Mouse (Mus musculus): ENCODE data around the gene Pdss2. TPM values are rescaled to one million over a fixed set of nuclear protein-coding genes. Genes with fewer than 3 reads are reported as not detected.

Pdss2 gene
- 15.1 and 16.1 TPM in 2 replicates for polyA plus RNA-seq (2015; fragmentation: Nextera tagmentation; extraction: Ambion mirVana)

DNA sequence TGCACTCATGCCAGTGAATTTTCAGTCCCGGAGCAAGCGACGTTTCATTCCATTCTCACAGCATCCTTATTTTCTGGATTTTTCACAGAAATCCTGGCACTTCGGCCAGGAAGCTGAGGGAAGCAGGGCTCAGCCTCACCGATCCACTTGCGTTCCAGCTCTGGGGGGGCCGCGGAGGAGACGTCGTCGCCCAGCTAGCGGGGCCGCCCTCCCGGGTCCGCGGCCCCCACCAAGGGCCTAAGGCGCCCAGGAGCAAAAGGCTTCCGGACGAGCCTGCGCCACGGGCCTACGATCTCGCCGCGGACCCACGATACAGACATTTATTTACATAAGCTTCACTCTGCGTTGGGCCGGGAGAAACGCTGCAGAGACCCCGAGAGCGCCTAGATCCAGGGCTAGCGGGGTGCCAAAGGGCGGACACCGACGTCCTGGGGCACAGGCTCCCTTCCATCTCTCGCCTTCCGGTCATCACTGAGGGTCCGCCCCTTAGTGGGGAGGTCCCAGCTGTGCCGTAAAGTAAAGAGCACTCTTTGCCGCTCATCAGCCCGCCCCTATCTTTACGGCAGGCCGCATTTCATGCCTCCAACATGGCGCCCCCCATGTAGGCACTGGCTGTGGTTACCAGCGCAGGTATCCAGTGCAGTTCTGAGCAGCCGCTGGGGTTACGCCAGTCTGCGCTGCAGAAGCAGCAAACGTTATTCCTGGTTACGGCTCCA is at the start of gene Pdss2:
TSS of gene Pdss2 (plus strand) at position 577 of the 716 bp plus-strand sequence.
- H3K36me3 ChIP-seq: no peaks in the 10 kb centered on the region
- peak within 1 kb of the TSS; percentile 73 for H3K4me3 ChIP-seq
- H3K4me2 ChIP-seq (replicated peaks): peak within 1 kb of the TSS; percentile 99
- peak within 1 kb of the TSS; percentile 86 for H3K27ac ChIP-seq (replicated peaks)
- H3K4me1 ChIP-seq: peaks cover 17% of the 10 kb centered on the region
- under 1% methylated on average over 50 of the region's 50 CpGs for WGBS
- peak; percentile 98 for ATAC-seq (replicated peaks)
- no peaks in the 10 kb centered on the region for H3K9me3 ChIP-seq
- no peaks in the 10 kb centered on the region for H3K27me3 ChIP-seq
- peak within 1 kb of the TSS; percentile 98 for H3K9ac ChIP-seq (replicated peaks)

DNA sequence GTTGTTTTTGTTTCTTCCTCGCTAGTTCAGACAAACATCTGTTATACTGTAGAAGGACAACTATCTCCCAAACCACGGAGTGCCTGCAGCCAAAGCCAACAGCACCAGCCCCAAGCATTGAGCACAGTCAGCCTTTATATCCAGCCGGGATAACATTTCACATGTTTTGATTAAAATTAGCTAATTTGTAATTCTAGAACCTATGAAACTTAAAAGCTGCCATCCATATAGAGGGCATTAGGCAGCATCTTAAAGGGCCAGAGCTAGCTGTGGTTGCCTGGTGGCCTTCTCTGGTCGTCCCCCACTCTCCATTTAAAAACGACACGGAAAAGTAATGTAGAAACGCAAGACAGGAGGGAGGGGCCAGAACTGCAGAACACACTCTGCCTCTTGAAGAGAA is 49.2 kb upstream of the Pdss2 start:
- 6% methylated on average over 7 of the region's 7 CpGs for WGBS
- Histone ChIP-seq H3K4me1 (peaks cover 49% of the 10 kb centered on the region), H3K27me3 (no peaks in the 10 kb centered on the region), H3K9ac (replicated peaks) (peak overlapping the region; percentile 94), H3K4me2 (replicated peaks) (peak overlapping the region; percentile 75), H3K9me3 (no peaks in the 10 kb centered on the region), H3K36me3 (no peaks in the 10 kb centered on the region), H3K27ac (replicated peaks) (no peak overlapping the region), H3K4me3 (peak overlapping the region; percentile 77)
- ATAC-seq (replicated peaks): no peak

DNA sequence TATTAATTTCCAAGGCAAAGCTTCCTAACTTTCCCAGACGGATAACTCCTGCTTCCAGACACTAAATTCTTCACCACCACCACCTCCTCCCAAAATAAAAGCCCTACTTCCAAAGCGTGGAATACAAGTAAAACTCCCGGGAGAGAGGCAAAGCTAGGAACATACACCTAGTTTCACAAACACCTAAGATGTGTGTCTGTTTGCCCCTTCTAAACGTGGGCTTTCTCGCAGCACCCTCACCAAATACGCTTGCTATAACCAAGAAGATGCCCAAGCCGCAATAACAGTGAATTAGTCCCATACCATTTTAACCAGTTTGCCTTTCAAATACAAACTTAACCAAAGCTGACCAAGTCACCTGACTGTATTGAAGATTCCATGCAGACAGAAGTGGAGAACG is 48.7 kb upstream of the Pdss2 start:
- Histone ChIP-seq H3K36me3 (no peaks in the 10 kb centered on the region), H3K4me3 (peak overlapping the region; percentile 77), H3K27me3 (no peaks in the 10 kb centered on the region), H3K9me3 (no peaks in the 10 kb centered on the region), H3K4me1 (peaks cover 49% of the 10 kb centered on the region), H3K9ac (replicated peaks) (peak overlapping the region; percentile 94), H3K27ac (replicated peaks) (no peak overlapping the region), H3K4me2 (replicated peaks) (peak overlapping the region; percentile 75)
- WGBS: 4% methylated on average over 8 of the region's 8 CpGs
- ATAC-seq (replicated peaks): no peak

DNA sequence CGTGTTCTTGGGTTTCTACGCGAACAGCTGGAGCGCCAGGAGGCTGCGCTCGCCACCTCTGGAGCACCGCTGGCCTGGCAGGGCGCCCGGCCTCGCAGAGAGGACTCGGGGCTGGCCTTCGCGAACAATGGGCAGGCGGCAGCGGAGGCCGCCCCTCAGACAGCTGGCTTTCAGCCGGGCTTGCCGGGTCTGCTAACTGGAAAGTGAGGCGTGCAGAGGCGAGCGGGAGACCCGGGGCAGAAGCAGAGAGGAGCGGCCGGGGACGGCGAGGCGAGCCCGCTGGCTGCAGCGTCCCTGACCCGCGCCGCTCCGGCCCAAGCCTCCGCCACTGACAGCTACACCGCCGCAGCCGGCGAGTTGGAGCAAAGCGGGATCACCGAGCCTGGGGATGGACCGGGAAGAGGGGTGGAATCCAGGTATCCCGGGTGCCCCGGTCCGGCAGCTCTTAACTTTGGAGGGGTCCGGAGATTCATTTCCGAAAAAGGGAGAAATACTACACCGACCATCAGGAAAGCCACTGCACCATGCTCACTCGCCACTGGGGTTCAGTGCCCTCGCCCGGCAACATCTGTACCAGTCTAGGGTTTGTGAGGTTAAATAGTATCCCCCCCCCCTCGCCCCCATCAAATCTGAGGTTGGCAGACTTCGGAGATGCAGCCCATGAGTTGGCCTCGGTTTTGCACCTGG is 48.0 kb upstream of the Pdss2 start:
- Histone ChIP-seq H3K4me1 (peaks cover 49% of the 10 kb centered on the region), H3K36me3 (no peaks in the 10 kb centered on the region), H3K9me3 (no peaks in the 10 kb centered on the region), H3K4me2 (replicated peaks) (peak overlapping the region; percentile 75), H3K27me3 (no peaks in the 10 kb centered on the region), H3K4me3 (peak overlapping the region; percentile 77), H3K9ac (replicated peaks) (peak overlapping the region; percentile 94), H3K27ac (replicated peaks) (peak overlapping the region; percentile 98)
- peak; percentile 24; the same call in 1 of the 2 replicates for ATAC-seq (replicated peaks)
- WGBS: under 1% methylated on average over 53 of the region's 53 CpGs

DNA sequence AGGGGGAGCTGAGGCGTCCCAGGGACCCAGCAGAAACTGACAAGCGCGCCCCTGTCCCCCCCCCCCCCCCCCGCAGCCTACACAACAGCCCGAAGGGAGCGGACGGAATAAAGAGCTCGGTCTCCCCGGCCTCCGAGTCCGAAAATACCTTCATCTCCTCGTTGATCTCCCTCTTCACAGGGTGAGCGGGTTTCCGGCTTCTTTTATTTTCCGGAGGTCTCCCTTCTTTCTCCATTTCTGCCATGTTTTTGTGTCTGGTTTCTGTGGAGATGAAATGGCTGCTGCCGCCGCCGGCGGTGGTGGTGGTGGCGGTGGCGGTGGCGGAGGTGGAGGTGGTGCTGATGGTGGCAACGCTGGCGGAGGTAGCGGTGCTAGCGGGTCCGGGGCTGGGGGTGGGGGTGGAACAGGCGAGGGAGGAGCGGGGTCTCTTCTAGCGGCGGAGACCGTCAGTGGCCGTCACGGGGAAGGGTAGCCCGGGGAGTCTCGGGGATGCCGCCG is 47.4 kb upstream of the Pdss2 start:
- peaks cover 49% of the 10 kb centered on the region for H3K4me1 ChIP-seq
- no peaks in the 10 kb centered on the region for H3K9me3 ChIP-seq
- peak overlapping the region; percentile 94 for H3K9ac ChIP-seq (replicated peaks)
- peak overlapping the region; percentile 98 for H3K27ac ChIP-seq (replicated peaks)
- ATAC-seq (replicated peaks): peak; percentile 60
- H3K4me3 ChIP-seq: peak overlapping the region; percentile 77
- H3K4me2 ChIP-seq (replicated peaks): peak overlapping the region; percentile 75
- H3K27me3 ChIP-seq: no peaks in the 10 kb centered on the region
- H3K36me3 ChIP-seq: no peaks in the 10 kb centered on the region
- 0% methylated on average over 23 of the region's 38 CpGs for WGBS

DNA sequence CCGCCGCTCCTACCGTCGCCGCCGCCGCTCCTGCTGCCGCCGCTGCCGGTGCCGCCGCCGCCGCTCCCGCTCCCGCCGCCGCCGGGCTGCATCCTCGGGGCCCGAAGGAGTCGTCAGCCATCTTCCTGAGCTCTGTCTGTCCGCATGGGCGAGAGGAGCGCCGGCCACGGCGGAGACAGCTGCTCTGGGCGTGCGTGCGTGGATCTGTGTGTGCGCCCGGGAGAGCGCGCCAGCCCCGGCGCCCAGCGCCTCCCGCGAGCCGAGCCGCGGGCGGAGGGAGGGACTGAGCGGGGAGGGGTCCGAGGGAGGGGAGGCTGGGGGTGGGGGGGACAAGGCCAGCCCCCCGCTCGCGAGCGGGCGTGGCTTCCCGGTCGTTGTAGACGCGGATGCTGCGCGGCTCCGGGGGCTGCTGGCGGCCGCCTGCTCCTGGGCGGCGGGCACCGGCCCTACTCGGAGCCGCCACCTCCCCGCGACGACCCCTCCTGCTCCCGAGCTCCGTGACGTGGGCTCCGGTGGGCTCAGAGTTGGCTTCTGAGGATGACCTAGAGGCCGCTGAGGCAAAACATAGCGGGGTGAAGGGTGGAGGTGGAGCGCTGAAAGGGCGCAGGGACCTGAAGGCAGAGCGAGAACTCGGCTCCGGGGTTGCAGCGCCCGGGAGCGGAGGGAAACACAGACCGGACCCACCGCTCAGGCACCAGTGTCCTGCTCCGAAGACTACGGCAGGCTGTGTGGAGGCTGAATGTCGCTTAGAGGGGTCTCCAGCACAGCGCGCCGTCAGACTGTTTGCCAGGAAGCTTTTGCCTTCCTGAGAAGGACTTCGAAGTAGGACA is 46.7 kb upstream of the Pdss2 start, which contains the start of the genes Sobp and 9030612E09Rik:
TSS of gene Sobp (minus strand) at position 205 of the 830 bp plus-strand sequence.
TSS of gene 9030612E09Rik (plus strand) at position 379 of the 830 bp plus-strand sequence.
- Histone ChIP-seq H3K27ac (replicated peaks) (peak within 1 kb of the TSS; percentile 98), H3K36me3 (no peaks in the 10 kb centered on the region), H3K4me1 (peaks cover 42% of the 10 kb centered on the region), H3K4me2 (replicated peaks) (peak within 1 kb of the TSS; percentile 75), H3K27me3 (no peaks in the 10 kb centered on the region), H3K9me3 (no peaks in the 10 kb centered on the region), H3K4me3 (peak within 1 kb of the TSS; percentile 77), H3K9ac (replicated peaks) (peak within 1 kb of the TSS; percentile 94)
- peak; percentile 90 for ATAC-seq (replicated peaks)
- WGBS: 0% methylated on average over 46 of the region's 91 CpGs

DNA sequence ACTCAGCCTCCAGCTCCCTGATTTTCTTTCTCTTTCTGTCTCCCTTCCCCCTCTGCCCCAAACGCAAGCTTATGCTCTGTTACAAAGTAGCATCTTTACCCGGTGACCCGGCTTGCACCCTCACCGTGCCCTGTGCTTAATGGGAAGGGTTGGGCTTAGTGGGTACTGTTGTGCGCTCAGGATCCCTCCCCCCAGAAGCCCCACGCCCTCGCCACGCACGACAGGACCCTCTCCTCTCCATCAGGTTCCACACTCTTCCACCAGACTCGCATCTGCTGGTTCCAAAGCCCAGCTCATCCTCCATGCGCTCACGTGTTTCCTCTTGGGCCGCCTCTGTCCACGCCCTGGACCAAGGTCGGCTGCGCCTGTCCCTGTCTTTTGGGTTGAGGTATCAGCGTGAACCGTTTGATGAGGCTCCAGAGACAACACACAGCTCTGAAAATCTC is 46.1 kb upstream of the Pdss2 start:
- H3K9me3 ChIP-seq: no peaks in the 10 kb centered on the region
- H3K4me2 ChIP-seq (replicated peaks): peak overlapping the region; percentile 75
- H3K27me3 ChIP-seq: no peaks in the 10 kb centered on the region
- H3K9ac ChIP-seq (replicated peaks): peak overlapping the region; percentile 94
- under 1% methylated on average over 18 of the region's 18 CpGs for whole genome bisulfite sequencing
- peak overlapping the region; percentile 77 for H3K4me3 ChIP-seq
- H3K36me3 ChIP-seq: no peaks in the 10 kb centered on the region
- peak; percentile 36 for ATAC-seq (replicated peaks)
- peaks cover 38% of the 10 kb centered on the region for H3K4me1 ChIP-seq
- H3K27ac ChIP-seq (replicated peaks): peak overlapping the region; percentile 98

DNA sequence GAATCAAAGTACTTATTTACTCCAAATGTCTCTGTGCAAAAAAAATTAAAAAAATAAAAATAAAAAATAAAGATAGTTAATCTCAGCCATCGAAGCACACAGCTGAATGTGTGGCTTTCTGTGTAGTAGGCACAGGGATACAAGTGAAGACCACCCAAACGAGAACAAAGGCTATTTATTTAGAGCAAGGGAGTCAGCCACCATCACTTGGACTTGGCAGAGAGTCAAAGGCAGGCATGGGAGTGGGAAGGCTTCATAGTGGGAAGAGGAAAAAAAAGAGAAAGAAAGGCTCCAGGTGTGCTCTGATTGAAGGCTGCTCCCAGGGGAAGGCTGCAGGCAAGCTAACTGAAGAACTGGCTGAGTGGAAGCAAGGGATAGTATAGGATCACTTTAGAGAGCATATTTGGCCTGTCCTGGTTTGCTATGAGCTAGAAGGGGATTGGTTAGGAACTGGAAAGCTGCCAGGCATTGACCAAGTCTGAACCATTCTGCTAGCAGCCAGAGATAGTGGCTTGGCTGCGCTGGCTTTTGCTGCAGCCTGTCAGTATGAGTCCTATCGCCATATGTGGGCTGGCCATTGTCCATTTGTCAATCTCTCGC is 40.9 kb upstream of the Pdss2 start:
- Histone ChIP-seq H3K9ac (replicated peaks) (no peak overlapping the region), H3K36me3 (no peaks in the 10 kb centered on the region), H3K9me3 (no peaks in the 10 kb centered on the region), H3K4me1 (peaks cover 16% of the 10 kb centered on the region), H3K4me3 (no peak overlapping the region), H3K27ac (replicated peaks) (0 out of 2 replicates have a peak overlapping the region, but pooled peaks have one; percentile 27), H3K4me2 (replicated peaks) (no peak overlapping the region), H3K27me3 (no peaks in the 10 kb centered on the region)
- ATAC-seq (replicated peaks): peak; percentile 58
- 35% methylated on average over 5 of the region's 5 CpGs for WGBS

DNA sequence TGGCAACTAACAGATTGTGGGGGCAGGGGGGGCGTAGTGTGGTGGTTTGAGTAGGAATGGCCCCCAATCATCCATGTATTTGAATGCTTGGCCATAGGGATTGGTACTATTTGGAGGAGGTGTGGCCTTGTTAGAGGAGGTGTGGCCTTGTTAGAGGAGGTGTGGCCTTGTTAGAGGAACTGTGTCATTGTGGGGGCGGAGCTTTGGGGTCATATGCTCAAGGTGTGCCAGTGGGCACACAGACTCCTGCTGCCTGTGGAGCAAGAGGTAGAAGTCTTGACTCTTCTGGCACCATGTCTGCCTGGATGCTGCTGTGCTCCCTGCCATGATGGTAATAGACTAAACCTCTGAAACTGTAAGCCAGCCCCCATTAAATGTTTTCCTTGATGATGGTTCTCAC is 21.1 kb upstream of the Pdss2 start:
- H3K4me2 ChIP-seq (replicated peaks): no peak overlapping the region
- no peak overlapping the region for H3K27ac ChIP-seq (replicated peaks)
- H3K9ac ChIP-seq (replicated peaks): no peak overlapping the region
- no peaks in the 10 kb centered on the region for H3K4me1 ChIP-seq
- H3K9me3 ChIP-seq: no peaks in the 10 kb centered on the region
- no peaks in the 10 kb centered on the region for H3K36me3 ChIP-seq
- no peak overlapping the region for H3K4me3 ChIP-seq
- ATAC-seq (replicated peaks): no peak
- 96% methylated on average over 2 of the region's 2 CpGs for WGBS
- H3K27me3 ChIP-seq: no peaks in the 10 kb centered on the region

DNA sequence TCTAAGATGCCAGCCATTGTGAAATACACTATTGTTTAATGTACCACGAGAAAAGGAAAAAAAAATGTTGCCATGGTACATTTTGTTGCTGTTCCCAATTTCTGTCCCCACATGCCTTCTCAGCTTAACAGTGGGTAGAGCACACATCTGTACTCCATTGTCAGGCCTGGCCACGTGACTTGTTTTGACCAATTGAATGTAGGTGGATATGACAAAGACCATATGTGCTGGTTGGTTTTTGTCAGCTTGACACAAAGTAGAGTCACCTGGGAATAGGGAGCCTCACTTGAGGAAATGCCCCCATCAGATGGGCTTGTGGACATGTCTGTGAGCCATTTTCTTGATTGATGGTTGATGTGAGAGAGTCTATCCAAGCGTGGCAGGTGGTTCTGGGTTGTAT is 17.4 kb upstream of the Pdss2 start:
- no peaks in the 10 kb centered on the region for H3K4me1 ChIP-seq
- H3K27me3 ChIP-seq: no peaks in the 10 kb centered on the region
- H3K4me3 ChIP-seq: no peak overlapping the region
- no peak overlapping the region for H3K9ac ChIP-seq (replicated peaks)
- H3K27ac ChIP-seq (replicated peaks): no peak overlapping the region
- H3K36me3 ChIP-seq: no peaks in the 10 kb centered on the region
- peaks cover under 1% of the 10 kb centered on the region; the same call in 1 of the 2 replicates for H3K9me3 ChIP-seq
- WGBS: 83% methylated on average over 3 of the region's 3 CpGs
- no peak for ATAC-seq (replicated peaks)
- no peak overlapping the region for H3K4me2 ChIP-seq (replicated peaks)

DNA sequence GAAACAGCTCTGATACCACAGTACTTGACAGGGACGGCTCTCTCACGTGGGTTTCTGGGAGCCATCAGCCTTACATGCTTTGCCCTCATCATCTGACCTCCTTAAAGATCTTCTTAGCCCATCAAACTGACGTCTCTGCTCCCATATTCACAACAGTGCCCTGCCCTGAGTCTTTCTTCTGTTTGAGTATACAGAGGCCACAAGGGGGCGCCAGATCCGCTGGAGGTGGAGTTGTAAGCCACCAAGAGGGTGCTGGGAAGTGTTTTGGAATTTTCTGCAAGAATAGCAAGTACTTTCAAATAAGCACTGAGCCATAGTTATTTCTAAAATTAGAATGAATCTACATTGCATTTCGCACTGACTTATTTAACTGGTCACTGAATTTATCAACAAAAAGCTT is 9.4 kb upstream of the Pdss2 start:
- Histone ChIP-seq H3K27me3 (no peaks in the 10 kb centered on the region), H3K9me3 (peaks cover 5% of the 10 kb centered on the region), H3K4me3 (no peak overlapping the region), H3K4me1 (no peaks in the 10 kb centered on the region), H3K27ac (replicated peaks) (no peak overlapping the region), H3K36me3 (no peaks in the 10 kb centered on the region), H3K4me2 (replicated peaks) (no peak overlapping the region), H3K9ac (replicated peaks) (no peak overlapping the region)
- WGBS: 34% methylated on average over 6 of the region's 6 CpGs
- ATAC-seq (replicated peaks): no peak

Data from forebrain, embryonic 15.5 days (tissue).